Mouse (Mus musculus) testis, postnatal 10 days (tissue): Measurements from ENCODE around the gene Fcho2.

Experiments
- DNase-seq: peaks from one replicate; pipeline ENCODE4 v3.0.0; 2021; ENCODE audit warnings: low spot score

Fcho2 gene

DNA sequence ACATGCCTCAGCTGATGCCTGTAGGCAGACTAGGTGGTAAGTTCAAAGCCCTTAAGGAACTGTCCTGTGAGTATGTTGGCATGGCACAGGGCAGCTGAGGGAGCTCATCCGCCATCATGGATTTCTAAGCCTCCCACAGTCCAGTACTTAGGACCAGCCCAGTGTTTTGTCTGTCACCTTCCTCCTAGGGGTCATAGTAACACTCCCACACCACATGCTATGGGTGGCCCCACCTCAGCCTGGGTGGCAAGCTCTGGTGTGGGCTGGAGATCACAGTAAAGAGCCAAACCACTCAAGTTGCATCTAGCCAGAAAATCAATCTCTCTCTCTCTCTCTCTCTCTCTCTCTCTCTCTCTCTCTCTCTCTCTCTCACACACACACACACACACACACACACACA, 136.0 kb downstream of the Fcho2 start:
- no peak for DNase-seq

DNA sequence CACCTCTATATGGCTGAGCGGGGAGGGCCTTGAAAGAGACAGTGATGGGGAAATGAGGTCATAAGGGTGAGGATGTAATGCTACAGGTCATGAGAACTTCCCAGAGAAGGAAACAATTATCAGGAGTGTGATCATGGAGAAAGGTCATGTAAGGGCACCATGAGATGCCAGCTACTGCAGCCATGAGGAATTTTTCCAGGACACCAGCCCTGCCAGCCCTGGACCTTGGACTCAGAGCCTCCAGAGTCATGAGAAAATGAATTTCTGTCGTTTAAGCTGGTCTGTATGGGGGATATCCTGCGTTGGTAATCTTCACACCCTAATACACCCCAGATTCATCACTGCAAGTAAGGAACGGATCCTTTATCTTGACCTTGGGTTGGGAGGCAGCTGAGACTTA, 141.3 kb downstream of the Fcho2 start:
- DNase-seq, result no peak
